8 mouse cellular contexts compared by ENCODE assay signal in genomic region chr8:91532671-91533436, GRCm38 (mm10).
DNase-seq lines count a peak whose midpoint lies in the region; ATAC-seq and TF ChIP-seq lines count a peak whose summit lies in the region.

No protein-coding gene starts in this region.

- H3K9ac ChIP-seq in embryonic facial prominence, embryonic 12.5 days = no peak overlapping the region
- no peak overlapping the region for H3K9ac ChIP-seq in hindbrain, embryonic 16.5 days (ENCODE audit: low read depth, low read length)

- peak; percentile 11 for DNase-seq in layer of hippocampus, adult 9-10 months (ENCODE audit: low spot score)
- no peak for DNase-seq in layer of hippocampus, postnatal 10 days (ENCODE audit: low spot score in 2 of 2)
- DNase-seq in spleen, postnatal 4 days (ENCODE audit: low spot score in 2 of 2) = no peak
- DNase-seq in cerebellum, postnatal 25 days = no peak
- DNase-seq in lung, postnatal 10 days = no peak

- H3K27ac ChIP-seq in embryonic facial prominence, embryonic 12.5 days = peak overlapping the region; percentile 36; the same call in 1 of the 2 replicates
- no peak overlapping the region; the same call in 1 of the 2 replicates for H3K27ac ChIP-seq in hindbrain, embryonic 16.5 days (ENCODE audit: low read depth, low read length)

- no peak overlapping the region for H3K4me2 ChIP-seq in embryonic facial prominence, embryonic 12.5 days (replicated peaks)
- no peak overlapping the region for H3K4me2 ChIP-seq in hindbrain, embryonic 16.5 days (ENCODE audit: low read length)
- H3K4me2 ChIP-seq in myocyte (ENCODE audit: low read depth) = no peak overlapping the region

- H3K79me2 ChIP-seq in myocyte (ENCODE audit: control insufficient read depth, insufficient read depth) = no peaks in the 10 kb centered on the region

- no peaks in the 10 kb centered on the region for H3K36me3 ChIP-seq in embryonic facial prominence, embryonic 12.5 days
- no peaks in the 10 kb centered on the region; the same call in 1 of the 2 replicates for H3K36me3 ChIP-seq in hindbrain, embryonic 16.5 days (ENCODE audit: control insufficient read depth, insufficient read depth, low read length)
- H3K36me3 ChIP-seq in myocyte (ENCODE audit: control insufficient read depth, insufficient read depth) = no peaks in the 10 kb centered on the region

- H3K27me3 ChIP-seq in embryonic facial prominence, embryonic 12.5 days = peaks cover 12% of the 10 kb centered on the region; the same call in 1 of the 2 replicates
- no peaks in the 10 kb centered on the region; the same call in none of the 2 replicates for H3K27me3 ChIP-seq in hindbrain, embryonic 16.5 days (replicated peaks; ENCODE audit: control insufficient read depth, insufficient read depth, low read length)
- no peaks in the 10 kb centered on the region for H3K27me3 ChIP-seq in myocyte (ENCODE audit: control insufficient read depth, insufficient read depth, insufficient read length)

- no peak for ATAC-seq in embryonic facial prominence, embryonic 12.5 days (ENCODE audit: insufficient number of reproducible peaks, insufficient read depth, low FRiP score, low TSS enrichment)
- ATAC-seq in hindbrain, embryonic 16.5 days = peak; percentile 55

- no peak overlapping the region for H3ac ChIP-seq in myocyte (ENCODE audit: control insufficient read depth, insufficient read length)

- 54% methylated on average over 18 of the region's 18 CpGs for WGBS in embryonic facial prominence, embryonic 12.5 days
- WGBS in hindbrain, embryonic 16.5 days = 58% methylated on average over 18 of the region's 18 CpGs

- H3K4me1 ChIP-seq in embryonic facial prominence, embryonic 12.5 days = peaks cover 31% of the 10 kb centered on the region
- H3K4me1 ChIP-seq in hindbrain, embryonic 16.5 days (ENCODE audit: control insufficient read depth, insufficient read depth, low read depth, low read length) = peaks cover 11% of the 10 kb centered on the region

- TF ChIP-seq POLR2A in myocyte (IDR thresholded peaks at IDR 0.05; ENCODE audit: insufficient read length, low read depth) = peak; percentile 32

- H3K9me3 ChIP-seq in embryonic facial prominence, embryonic 12.5 days = no peaks in the 10 kb centered on the region
- H3K9me3 ChIP-seq in hindbrain, embryonic 16.5 days (ENCODE audit: control insufficient read depth, low read length) = no peaks in the 10 kb centered on the region

- no peak overlapping the region for H3K4me3 ChIP-seq in embryonic facial prominence, embryonic 12.5 days
- H3K4me3 ChIP-seq in hindbrain, embryonic 16.5 days (ENCODE audit: low read length) = no peak overlapping the region
- no peak overlapping the region for H3K4me3 ChIP-seq in myocyte

TF ChIP-seq in myocyte, 11 proteins besides CTCF, POLR2A, EP300 and RAD21:
- TF ChIP-seq TCF12 (IDR thresholded peaks at IDR 0.05; ENCODE audit: insufficient read depth, poor library complexity, severe bottlenecking) (no peak), SRF (IDR thresholded peaks at IDR 0.05; ENCODE audit: control insufficient read depth, insufficient read length, low read depth) (no peak), POLR2AphosphoS2 (IDR thresholded peaks at IDR 0.05; ENCODE audit: insufficient read length, low read depth) (no peak), MYOG (IDR thresholded peaks at IDR 0.05; ENCODE audit: control insufficient read depth in 1 of 3, insufficient read depth in 1 of 3, insufficient read length in 2 of 3, low read depth in 2 of 3) (peak; percentile 25 to 89 (median 70)), MAX (IDR thresholded peaks at IDR 0.05; ENCODE audit: low read depth) (no peak), MYOD1 (IDR thresholded peaks at IDR 0.05; ENCODE audit: control insufficient read depth in 1 of 3, insufficient read length in 2 of 3, low read depth in 2 of 3) (peak; percentile 32 to 70 (median 69))
TF ChIP-seq in myocyte: peak in this region for 2.
